Mouse (Mus musculus) monocyte, adult 5-6 weeks (primary cell): Measurements from ENCODE around the gene Wdr4. TPM values are rescaled to one million over a fixed set of nuclear protein-coding genes. Genes with fewer than 3 reads are reported as not detected.

Source experiments
- ATAC-seq: fragments of 153-309, 156-312 bp; replicated peaks from 2 replicates; pipeline ENCODE4 v1.8.0; 2017; ENCODE audit warnings: mild to moderate bottlenecking; ENCODE audit not compliant: low TSS enrichment, insufficient number of reproducible peaks, severe bottlenecking, poor library complexity, low FRiP score
- total RNA-seq: library from RNA; stranded (forward); fragments of 200-1000, 200-491, 200-594 nt; gene quantifications from 3 replicates; pipeline ENCODE4 v1.2.3, GENCODE M21; 2017

Wdr4 gene
- total RNA-seq, 1 experiment from 2014 or later, result 5.3 TPM

- no peak for ATAC-seq
Measured at GRCm38 (mm10) chr17:31503337-31503736, 16.4 kb downstream of the Wdr4 start.

- no peak for ATAC-seq
Measured at GRCm38 (mm10) chr17:31502261-31502927, 17.4 kb downstream of the Wdr4 start.

GRCm38 (mm10) chr17:31500908-31501307 is 18.9 kb downstream of the Wdr4 start:
- ATAC-seq, result no peak

GRCm38 (mm10) chr17:31500416-31500815 is 19.4 kb downstream of the Wdr4 start:
- no peak for ATAC-seq

GRCm38 (mm10) chr17:31499725-31500124 is 20.1 kb downstream of the Wdr4 start:
- ATAC-seq, result no peak

GRCm38 (mm10) chr17:31497726-31498125 is 22.1 kb downstream of the Wdr4 start:
- ATAC-seq, result no peak

- ATAC-seq, result no peak
Measured at GRCm38 (mm10) chr17:31494989-31495388, 24.8 kb downstream of the Wdr4 start.

- peak; percentile 65 for ATAC-seq
Measured at GRCm38 (mm10) chr17:31492416-31492815, 27.4 kb downstream of the Wdr4 start.

- ATAC-seq, result no peak
Measured at GRCm38 (mm10) chr17:31491355-31491754, 28.4 kb downstream of the Wdr4 start.

- ATAC-seq, result no peak
Measured at GRCm38 (mm10) chr17:31487433-31488060, 32.2 kb downstream of the Wdr4 start.

- ATAC-seq, result no peak
Measured at GRCm38 (mm10) chr17:31486616-31487198, 33.1 kb downstream of the Wdr4 start.

GRCm38 (mm10) chr17:31479108-31479844 is 40.5 kb downstream of the Wdr4 start:
- no peak; the same call in 1 of the 2 replicates for ATAC-seq

GRCm38 (mm10) chr17:31478606-31479005 is 41.2 kb downstream of the Wdr4 start:
- no peak for ATAC-seq

- no peak for ATAC-seq
Measured at GRCm38 (mm10) chr17:31474388-31474787, 45.4 kb downstream of the Wdr4 start.

- ATAC-seq, result no peak
Measured at GRCm38 (mm10) chr17:31470766-31471418, 48.9 kb downstream of the Wdr4 start.

- no peak for ATAC-seq
Measured at GRCm38 (mm10) chr17:31468496-31468895, 51.3 kb downstream of the Wdr4 start.

GRCm38 (mm10) chr17:31466854-31467253 is 52.9 kb downstream of the Wdr4 start:
- no peak for ATAC-seq

GRCm38 (mm10) chr17:31462506-31462905 is 57.3 kb downstream of the Wdr4 start:
- ATAC-seq, result no peak

- ATAC-seq, result no peak
Measured at GRCm38 (mm10) chr17:31460416-31460815, 59.4 kb downstream of the Wdr4 start.
